Mouse (Mus musculus): ENCODE measurements around the gene Tas2r102. TPM values are rescaled to one million over a fixed set of nuclear protein-coding genes. Genes with fewer than 3 reads are reported as not detected.

Gene Tas2r102
- not detected for total RNA-seq (2022)

DNA sequence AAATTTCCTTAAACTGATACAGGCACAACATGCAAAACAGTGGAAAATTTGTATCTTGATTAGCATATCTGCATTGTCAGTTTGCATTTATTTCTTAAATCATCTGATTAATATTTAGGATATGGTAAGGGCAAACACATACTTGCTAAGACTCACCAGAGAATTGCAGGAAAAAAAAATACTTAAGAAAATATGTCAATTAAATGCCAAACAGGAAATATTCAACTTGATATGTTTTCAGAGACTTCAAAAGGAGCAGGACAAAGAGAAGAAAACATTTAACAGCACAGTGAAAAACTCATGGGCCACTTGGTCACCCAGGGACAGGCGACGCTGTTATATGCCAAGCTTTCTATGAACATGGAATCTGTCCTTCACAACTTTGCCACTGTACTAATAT lies at the start of gene Tas2r102:
Gene Tas2r102, plus strand, starts transcription at position 301 of the 400 bp plus-strand sequence.
- no peak for DNase-seq (ENCODE audit: low spot score in 2 of 2)

- DNase-seq (ENCODE audit: low spot score in 2 of 2) = no peak
Measured at GRCm38 (mm10) chr6:132737935-132738334, 24.0 kb upstream of the Tas2r102 start, which contains the start of gene Tas2r115. Tas2r115 (minus strand) TSS chr6:132738035.

- no peak for DNase-seq (ENCODE audit: low spot score in 2 of 2)
Measured at GRCm38 (mm10) chr6:132750206-132750605, 11.7 kb upstream of the Tas2r102 start.

GRCm38 (mm10) chr6:132754430-132754829 lies 7.5 kb upstream of the Tas2r102 start, which contains the start of gene Tas2r124:
Tas2r124 (plus strand) TSS chr6:132754730.
- no peak for DNase-seq (ENCODE audit: low spot score in 2 of 2)

DNA sequence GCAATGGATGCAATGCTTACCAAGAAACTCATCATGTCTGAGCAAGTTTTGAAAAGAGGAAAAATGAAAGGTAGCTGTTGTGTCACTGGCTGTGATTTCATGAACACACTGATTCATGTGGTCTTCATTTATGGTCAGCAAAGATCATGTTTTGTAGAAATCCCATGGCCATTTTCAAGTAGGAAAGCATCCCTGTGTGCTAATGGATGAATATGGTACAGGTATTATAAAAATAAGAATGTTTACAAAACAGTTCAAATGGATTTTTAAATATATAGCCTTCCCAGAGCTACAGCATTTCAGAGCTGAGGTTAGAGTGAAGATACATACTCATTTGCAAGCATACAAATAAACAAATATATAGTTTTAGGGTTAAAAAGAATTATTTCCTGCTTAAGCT lies 16.1 kb downstream of the Tas2r102 start, which contains the start of gene Tas2r136:
Gene Tas2r136, minus strand, starts transcription at position 101 of the 400 bp plus-strand sequence.
- no peak for DNase-seq (ENCODE audit: low spot score in 2 of 2)

- no peak for DNase-seq (ENCODE audit: low spot score in 2 of 2)
Measured at GRCm38 (mm10) chr6:132795393-132795792, 33.5 kb downstream of the Tas2r102 start.

- no peak for DNase-seq (ENCODE audit: low spot score in 2 of 2)
Measured at GRCm38 (mm10) chr6:132802518-132802917, 40.6 kb downstream of the Tas2r102 start, which contains the start of gene Tas2r117. Tas2r117 (plus strand) TSS chr6:132802818.

Other genes starting within 250 kb of the Tas2r102 start
- not detected for gene Prh1, start 192.3 kb upstream of the Tas2r102 start, total RNA-seq (2022)
- gene Prp2, start 166.2 kb upstream of the Tas2r102 start, total RNA-seq (2022) = not detected
- not detected for gene A630073D07Rik, start 110.6 kb upstream of the Tas2r102 start, total RNA-seq (2022)
- not detected for gene Tas2r120, start 105.2 kb upstream of the Tas2r102 start, total RNA-seq (2022)
- gene Tas2r121, start 61.1 kb upstream of the Tas2r102 start, total RNA-seq (2022) = not detected
- gene Tas2r122, start 50.2 kb upstream of the Tas2r102 start, total RNA-seq (2022) = not detected
- gene Tas2r115, start 24.1 kb upstream of the Tas2r102 start, total RNA-seq (2022) = not detected
- not detected for gene Tas2r124, start 7.4 kb upstream of the Tas2r102 start, total RNA-seq (2022)
- not detected for gene Tas2r136, start 16.0 kb downstream of the Tas2r102 start, total RNA-seq (2022)
- gene Tas2r117, start 40.7 kb downstream of the Tas2r102 start, total RNA-seq (2022) = not detected
- gene Tas2r123, start 85.0 kb downstream of the Tas2r102 start, total RNA-seq (2022) = not detected
- gene Tas2r116, start 93.3 kb downstream of the Tas2r102 start, total RNA-seq (2022) = not detected
- not detected for gene Tas2r110, start 105.9 kb downstream of the Tas2r102 start, total RNA-seq (2022)
- not detected for gene Tas2r113, start 130.9 kb downstream of the Tas2r102 start, total RNA-seq (2022)
- not detected for gene Tas2r125, start 147.5 kb downstream of the Tas2r102 start, total RNA-seq (2022)
- not detected for gene Tas2r129, start 189.0 kb downstream of the Tas2r102 start, total RNA-seq (2022)
- gene Tas2r131, start 195.8 kb downstream of the Tas2r102 start, total RNA-seq (2022) = not detected
- gene Tas2r109, start 218.8 kb downstream of the Tas2r102 start, total RNA-seq (2022) = not detected